Mouse (Mus musculus): ENCODE measurements at regions not wholly inside any gene's neighbourhood (a gene's known extent, or its start where the extent isn't known, plus 50 kb on each side); places are given as distances from the start of the nearest gene placed in this dataset.
"Not testable (repeated sequence)": the region's sequence is repeated elsewhere in the genome, so short reads cannot be mapped to it uniquely, and the experiment has no call there.

GRCm38 (mm10) chr16:51002876-51003275, 411.9 kb upstream of the Ccdc54 start:
- Histone ChIP-seq H3K4me1 (replicated peaks) (no peaks in the 10 kb centered on the region), H3K9me3 (no peaks in the 10 kb centered on the region), H3K4me2 (no peak overlapping the region), H3K27ac (no peak overlapping the region), H3K36me3 (no peaks in the 10 kb centered on the region), H3K9ac (no peak overlapping the region), H3K4me3 (no peak overlapping the region), H3K27me3 (no peaks in the 10 kb centered on the region)
- ATAC-seq (ENCODE audit: low FRiP score) = no peak

- Histone ChIP-seq H3K4me1 (replicated peaks) (no peaks in the 10 kb centered on the region), H3K9ac (no peak overlapping the region), H3K36me3 (no peaks in the 10 kb centered on the region), H3K27me3 (no peaks in the 10 kb centered on the region), H3K9me3 (no peaks in the 10 kb centered on the region), H3K4me3 (no peak overlapping the region), H3K27ac (no peak overlapping the region), H3K4me2 (no peak overlapping the region)
- no peak for ATAC-seq (ENCODE audit: low FRiP score)
- 84% methylated on average over 2 of the region's 2 CpGs for WGBS
Measured at GRCm38 (mm10) chr16:50964395-50964794, 373.4 kb upstream of the Ccdc54 start.

- no peak overlapping the region for H3K9ac ChIP-seq
- no peak overlapping the region for H3K27ac ChIP-seq
- WGBS = 82% methylated on average over 4 of the region's 4 CpGs
- no peaks in the 10 kb centered on the region for H3K9me3 ChIP-seq
- H3K36me3 ChIP-seq = no peaks in the 10 kb centered on the region
- no peak overlapping the region for H3K4me3 ChIP-seq
- no peaks in the 10 kb centered on the region for H3K27me3 ChIP-seq
- ATAC-seq (ENCODE audit: low FRiP score) = no peak
- no peak overlapping the region for H3K4me2 ChIP-seq
- no peaks in the 10 kb centered on the region for H3K4me1 ChIP-seq (replicated peaks)
Measured at GRCm38 (mm10) chr16:50944091-50944490, 353.1 kb upstream of the Ccdc54 start.

- WGBS = 96% methylated on average over 6 of the region's 6 CpGs
- H3K9me3 ChIP-seq; H3K4me2 ChIP-seq; H3K4me3 ChIP-seq; H3K27ac ChIP-seq; H3K4me1 ChIP-seq (replicated peaks); H3K9ac ChIP-seq; H3K27me3 ChIP-seq; H3K36me3 ChIP-seq; ATAC-seq (ENCODE audit: low FRiP score): not testable (repeated sequence)
Measured at GRCm38 (mm10) chr16:50943581-50943980, 352.6 kb upstream of the Ccdc54 start.

GRCm38 (mm10) chr16:50942291-50942690, 351.3 kb upstream of the Ccdc54 start:
- no peak for ATAC-seq (ENCODE audit: low FRiP score)
- Histone ChIP-seq H3K4me3 (no peak overlapping the region), H3K27ac (no peak overlapping the region), H3K4me1 (replicated peaks) (no peaks in the 10 kb centered on the region), H3K4me2 (no peak overlapping the region), H3K9ac (no peak overlapping the region), H3K27me3 (no peaks in the 10 kb centered on the region), H3K9me3 (no peaks in the 10 kb centered on the region), H3K36me3 (no peaks in the 10 kb centered on the region)

GRCm38 (mm10) chr16:50939316-50939715, 348.4 kb upstream of the Ccdc54 start:
- Histone ChIP-seq H3K4me3 (no peak overlapping the region), H3K4me2 (no peak overlapping the region), H3K36me3 (no peaks in the 10 kb centered on the region), H3K27ac (no peak overlapping the region), H3K27me3 (no peaks in the 10 kb centered on the region), H3K9me3 (no peaks in the 10 kb centered on the region), H3K9ac (no peak overlapping the region), H3K4me1 (replicated peaks) (no peaks in the 10 kb centered on the region)
- no peak for ATAC-seq (ENCODE audit: low FRiP score)
- WGBS = 38% methylated on average over 6 of the region's 6 CpGs

- H3K27ac ChIP-seq = no peak overlapping the region
- no peak for ATAC-seq (ENCODE audit: low FRiP score)
- WGBS = 49% methylated on average over 2 of the region's 2 CpGs
Measured at GRCm38 (mm10) chr16:50907732-50908131, 316.8 kb upstream of the Ccdc54 start.

GRCm38 (mm10) chr16:50899151-50899550, 308.2 kb upstream of the Ccdc54 start:
- H3K9ac ChIP-seq = no peak overlapping the region
- no peak overlapping the region for H3K4me3 ChIP-seq
- no peak overlapping the region for H3K4me2 ChIP-seq
- H3K27ac ChIP-seq = no peak overlapping the region
- no peaks in the 10 kb centered on the region for H3K36me3 ChIP-seq
- H3K9me3 ChIP-seq = no peaks in the 10 kb centered on the region
- ATAC-seq (ENCODE audit: low FRiP score) = no peak
- H3K4me1 ChIP-seq (replicated peaks) = no peaks in the 10 kb centered on the region
- H3K27me3 ChIP-seq = no peaks in the 10 kb centered on the region
- WGBS = 78% methylated on average over 2 of the region's 2 CpGs

More at GRCm38 (mm10) chr16:50907732-50908131, 316.8 kb upstream of the Ccdc54 start:
- H3K9ac ChIP-seq = no peak overlapping the region
- H3K4me2 ChIP-seq = no peak overlapping the region
- no peaks in the 10 kb centered on the region for H3K4me1 ChIP-seq (replicated peaks)
- no peak overlapping the region for H3K4me3 ChIP-seq
- no peaks in the 10 kb centered on the region for H3K36me3 ChIP-seq
- no peaks in the 10 kb centered on the region for H3K9me3 ChIP-seq
- H3K27me3 ChIP-seq = no peaks in the 10 kb centered on the region

GRCm38 (mm10) chr16:50877926-50878325, 287.0 kb upstream of the Ccdc54 start:
- no peak overlapping the region for H3K4me2 ChIP-seq
- WGBS = 78% methylated on average over 3 of the region's 3 CpGs

GRCm38 (mm10) chr16:50871318-50871717, 280.4 kb upstream of the Ccdc54 start:
- Histone ChIP-seq H3K4me1 (replicated peaks) (no peaks in the 10 kb centered on the region), H3K9ac (no peak overlapping the region), H3K4me2 (no peak overlapping the region), H3K36me3 (no peaks in the 10 kb centered on the region), H3K4me3 (no peak overlapping the region), H3K27me3 (no peaks in the 10 kb centered on the region), H3K27ac (no peak overlapping the region), H3K9me3 (no peaks in the 10 kb centered on the region)
- ATAC-seq (ENCODE audit: low FRiP score) = no peak
- WGBS = 89% methylated on average over 4 of the region's 4 CpGs

More at GRCm38 (mm10) chr16:50877926-50878325, 287.0 kb upstream of the Ccdc54 start:
- Histone ChIP-seq H3K9ac (no peak overlapping the region), H3K27me3 (no peaks in the 10 kb centered on the region), H3K27ac (no peak overlapping the region), H3K4me1 (replicated peaks) (no peaks in the 10 kb centered on the region), H3K36me3 (no peaks in the 10 kb centered on the region), H3K9me3 (no peaks in the 10 kb centered on the region), H3K4me3 (no peak overlapping the region)
- ATAC-seq (ENCODE audit: low FRiP score) = no peak

- no peak overlapping the region for H3K9ac ChIP-seq
- 78% methylated on average over 5 of the region's 5 CpGs for WGBS
- H3K9me3 ChIP-seq = no peaks in the 10 kb centered on the region
- H3K27ac ChIP-seq = no peak overlapping the region
- H3K36me3 ChIP-seq = no peaks in the 10 kb centered on the region
- H3K4me3 ChIP-seq = no peak overlapping the region
- no peaks in the 10 kb centered on the region for H3K27me3 ChIP-seq
- H3K4me2 ChIP-seq = no peak overlapping the region
- no peaks in the 10 kb centered on the region for H3K4me1 ChIP-seq (replicated peaks)
- ATAC-seq (ENCODE audit: low FRiP score) = no peak
Measured at GRCm38 (mm10) chr16:50863565-50863964, 272.6 kb upstream of the Ccdc54 start.

GRCm38 (mm10) chr16:50859513-50859912, 268.6 kb upstream of the Ccdc54 start:
- Histone ChIP-seq H3K4me3 (no peak overlapping the region), H3K36me3 (no peaks in the 10 kb centered on the region), H3K4me2 (no peak overlapping the region), H3K9me3 (no peaks in the 10 kb centered on the region), H3K4me1 (replicated peaks) (no peaks in the 10 kb centered on the region), H3K9ac (no peak overlapping the region), H3K27ac (no peak overlapping the region), H3K27me3 (no peaks in the 10 kb centered on the region)
- 98% methylated on average over 1 of the region's 1 CpGs for whole genome bisulfite sequencing
- ATAC-seq (ENCODE audit: low FRiP score) = no peak

- 88% methylated on average over 5 of the region's 5 CpGs for WGBS
- Histone ChIP-seq H3K9ac (no peak overlapping the region), H3K4me2 (no peak overlapping the region), H3K9me3 (no peaks in the 10 kb centered on the region), H3K27ac (no peak overlapping the region), H3K27me3 (no peaks in the 10 kb centered on the region), H3K4me1 (replicated peaks) (no peaks in the 10 kb centered on the region), H3K4me3 (no peak overlapping the region), H3K36me3 (no peaks in the 10 kb centered on the region)
- ATAC-seq (ENCODE audit: low FRiP score) = no peak
Measured at GRCm38 (mm10) chr16:50852081-50852480, 261.1 kb upstream of the Ccdc54 start.

GRCm38 (mm10) chr16:50847693-50848092, 256.7 kb upstream of the Ccdc54 start:
- no peaks in the 10 kb centered on the region for H3K36me3 ChIP-seq
- no peaks in the 10 kb centered on the region for H3K27me3 ChIP-seq
- ATAC-seq (ENCODE audit: low FRiP score) = no peak
- H3K4me3 ChIP-seq = no peak overlapping the region
- H3K27ac ChIP-seq = no peak overlapping the region
- no peaks in the 10 kb centered on the region for H3K9me3 ChIP-seq
- 54% methylated on average over 2 of the region's 2 CpGs for WGBS
- no peak overlapping the region for H3K4me2 ChIP-seq
- no peak overlapping the region for H3K9ac ChIP-seq
- H3K4me1 ChIP-seq (replicated peaks) = no peaks in the 10 kb centered on the region

All from hindbrain, embryonic 13.5 days (tissue).